Mouse (Mus musculus) embryonic fibroblast, embryonic 13.5 days (primary cell): ENCODE measurements around the gene St8sia1.

ENCODE experiments used
- CTCF ChIP-seq: IDR thresholded peaks from 2 replicates; pipeline ENCODE4 v1.5.1; 2011; ENCODE audit warnings: mild to moderate bottlenecking, control low read depth, low read length, moderate library complexity, borderline replicate concordance; ENCODE audit not compliant: insufficient read depth
- POLR2A ChIP-seq: IDR thresholded peaks from 2 replicates; pipeline ENCODE4 v1.6.1; 2011; ENCODE audit warnings: low read depth, mild to moderate bottlenecking, control low read depth, low read length, moderate library complexity

GRCm38 (mm10) chr6:142838501-142838900 is 125.8 kb downstream of the St8sia1 start:
- no peak for TF ChIP-seq CTCF
- no peak for TF ChIP-seq POLR2A
